Mouse (Mus musculus) midbrain, embryonic 11.5 days (tissue): ENCODE results near the gene Ccnc. TPM values are rescaled to one million over a fixed set of nuclear protein-coding genes. Genes with fewer than 3 reads are reported as not detected.

Source experiments
- ATAC-seq: fragments of 200-750 bp; cut with Nextera tagmentation; 2 replicates; pipeline ENCODE4 v1.8.0; 2017; ENCODE audit warnings: moderate TSS enrichment, moderate library complexity; ENCODE audit not compliant: low FRiP score
- DNase-seq: peaks from one replicate; pipeline ENCODE4 v3.0.0; 2015; ENCODE audit warnings: low spot score; ENCODE audit errors: missing footprints
- H3K27ac ChIP-seq: fragments of 300-500 bp; sonication (generic); 2 replicates; pipeline ENCODE4 v1.5.1; 2014; ENCODE audit warnings: low read depth, low read length
- H3K27me3 ChIP-seq: fragments of 300-500 bp; sonication (generic); 2 replicates; pipeline ENCODE4 v1.6.1; 2014; ENCODE audit warnings: mild to moderate bottlenecking, low read length, moderate library complexity, mixed read lengths; ENCODE audit not compliant: control insufficient read depth, insufficient read depth
- H3K36me3 ChIP-seq: fragments of 300-500 bp; sonication (generic); 2 replicates; pipeline ENCODE4 v1.6.1; 2014; ENCODE audit warnings: mild to moderate bottlenecking, low read length, moderate library complexity, mixed read lengths; ENCODE audit not compliant: control insufficient read depth, insufficient read depth
- H3K4me1 ChIP-seq: fragments of 300-500 bp; sonication (generic); 2 replicates; pipeline ENCODE4 v1.6.1; 2014; ENCODE audit warnings: low read length; ENCODE audit not compliant: control insufficient read depth, insufficient read depth
- H3K4me2 ChIP-seq: fragments of 300-500 bp; sonication (generic); 2 replicates; pipeline ENCODE4 v1.6.1; 2014; ENCODE audit warnings: mild to moderate bottlenecking, moderate library complexity
- H3K4me3 ChIP-seq: fragments of 300-500 bp; sonication (generic); 2 replicates; pipeline ENCODE4 v1.5.1; 2014; ENCODE audit warnings: low read depth, low read length
- H3K9ac ChIP-seq: fragments of 300-500 bp; sonication (generic); 2 replicates; pipeline ENCODE4 v1.6.1; 2014; ENCODE audit warnings: low read length
- H3K9me3 ChIP-seq: fragments of 300-500 bp; sonication (generic); 2 replicates; pipeline ENCODE4 v1.6.1; 2016; ENCODE audit warnings: low read length; ENCODE audit not compliant: control insufficient read depth
- WGBS: fragments of 180-500 bp; shearing (Covaris S2); extraction: QIAGEN DNeasy Blood & Tissue Kit; methylation state at CpG from one replicate; pipeline ENCODE4 v1.1.7; 2014; 5-methylcytosine and 5-hydroxymethylcytosine counted together
- polyA plus RNA-seq: library from polyadenylated mRNA; unstranded; fragments of >200 nt; fragmentation: Nextera tagmentation; extraction: Ambion mirVana; gene quantifications from 2 replicates; pipeline ENCODE4 v1.2.1, GENCODE M21; 2014

Ccnc gene
- polyA plus RNA-seq, 1 experiment from 2014 or later, result 89.6 TPM

- H3K27ac ChIP-seq, result no peak overlapping the region
- H3K4me1 ChIP-seq, result peaks cover 5% of the 10 kb centered on the region; the same call in 1 of the 2 replicates
- DNase-seq (no peak), ATAC-seq (no peak)
- H3K36me3 ChIP-seq, result peaks cover 15% of the 10 kb centered on the region; the same call in 1 of the 2 replicates
- no peak overlapping the region for H3K9ac ChIP-seq
- no peaks in the 10 kb centered on the region for H3K27me3 ChIP-seq
- no peak overlapping the region for H3K4me2 ChIP-seq
- no peaks in the 10 kb centered on the region for H3K9me3 ChIP-seq
- no peak overlapping the region for H3K4me3 ChIP-seq
- WGBS, result 97% methylated on average over 12 of the region's 12 CpGs
These were observed 53.6 kb downstream of the Ccnc start for GRCm38 (mm10) chr4:21780816-21781726.

DNA sequence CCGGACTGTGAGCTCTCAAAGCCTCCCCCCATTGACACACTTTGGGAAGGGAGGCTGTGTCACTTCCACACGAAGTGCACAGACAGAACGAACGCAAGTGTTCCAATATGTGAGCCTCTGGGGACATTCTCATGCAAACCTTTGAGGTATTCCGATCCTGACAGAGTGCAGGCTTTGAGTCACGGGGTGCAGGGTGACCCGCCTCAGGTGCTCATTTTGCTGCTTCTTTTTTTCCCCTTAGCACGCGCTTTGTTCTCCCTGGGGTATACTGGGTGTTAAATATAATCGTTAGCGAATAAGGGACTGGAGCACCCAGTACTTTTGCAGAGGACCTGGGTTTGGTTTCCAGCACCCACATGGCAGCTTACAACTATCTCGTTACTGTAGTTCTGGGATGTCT lies 58.8 kb downstream of the Ccnc start:
- Histone ChIP-seq H3K27ac (no peak overlapping the region), H3K27me3 (no peaks in the 10 kb centered on the region), H3K9ac (no peak overlapping the region), H3K4me3 (no peak overlapping the region), H3K4me2 (no peak overlapping the region), H3K36me3 (peaks cover 20% of the 10 kb centered on the region), H3K9me3 (no peaks in the 10 kb centered on the region), H3K4me1 (no peaks in the 10 kb centered on the region)
- 94% methylated on average over 12 of the region's 12 CpGs for WGBS
- ATAC-seq (no peak), DNase-seq (no peak)

DNA sequence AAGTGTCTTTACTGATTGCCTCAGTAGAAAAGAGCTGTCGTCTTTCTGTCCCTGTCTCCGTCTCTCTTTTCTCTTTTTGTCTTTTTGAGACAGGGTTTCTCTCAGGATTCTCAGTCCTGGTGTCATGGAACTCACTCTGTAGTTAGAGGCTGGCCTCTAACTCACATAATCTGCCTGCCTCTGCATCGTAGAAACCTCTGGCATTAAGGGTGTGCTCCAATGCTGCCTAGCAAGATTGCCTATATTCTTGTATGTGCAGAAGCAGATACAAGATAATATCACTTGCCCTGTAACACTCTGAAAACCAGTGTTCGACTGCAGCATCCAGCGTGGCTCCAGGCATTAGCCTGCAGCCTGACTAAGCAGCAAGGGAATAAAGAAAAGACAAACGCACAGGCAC lies 61.4 kb downstream of the Ccnc start:
- Histone ChIP-seq H3K4me1 (no peaks in the 10 kb centered on the region), H3K36me3 (peaks cover 16% of the 10 kb centered on the region), H3K9ac (no peak overlapping the region), H3K4me3 (no peak overlapping the region), H3K4me2 (no peak overlapping the region), H3K27ac (no peak overlapping the region), H3K27me3 (no peaks in the 10 kb centered on the region), H3K9me3 (no peaks in the 10 kb centered on the region)
- ATAC-seq (no peak), DNase-seq (no peak)
- 88% methylated on average over 6 of the region's 6 CpGs for WGBS

DNA sequence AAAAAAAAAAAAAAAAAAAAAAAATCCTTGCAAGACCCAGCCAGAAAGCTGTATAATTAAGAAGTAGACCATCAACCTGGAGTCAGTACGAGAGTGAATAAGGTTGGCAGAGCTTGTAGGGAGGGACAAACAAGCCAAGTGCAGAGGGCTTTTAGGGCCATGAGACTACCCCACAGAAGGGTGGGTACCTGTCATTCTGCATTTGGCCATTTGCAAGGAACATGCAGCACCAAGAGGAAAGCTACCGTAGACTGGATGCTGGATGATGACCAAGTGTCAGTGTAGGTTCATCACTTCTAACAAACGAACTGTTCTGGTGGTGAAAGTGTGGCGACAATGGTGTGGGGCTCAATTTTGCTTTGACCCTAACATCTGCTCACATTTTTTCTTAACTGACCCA lies 62.3 kb downstream of the Ccnc start:
- H3K27ac ChIP-seq, result no peak overlapping the region
- ATAC-seq (no peak), DNase-seq (no peak)
- H3K9ac ChIP-seq, result no peak overlapping the region
- H3K9me3 ChIP-seq, result no peaks in the 10 kb centered on the region
- H3K4me2 ChIP-seq, result no peak overlapping the region
- H3K27me3 ChIP-seq, result no peaks in the 10 kb centered on the region
- no peak overlapping the region for H3K4me3 ChIP-seq
- H3K36me3 ChIP-seq, result peaks cover 16% of the 10 kb centered on the region
- 96% methylated on average over 4 of the region's 4 CpGs for WGBS
- H3K4me1 ChIP-seq, result no peaks in the 10 kb centered on the region

GRCm38 (mm10) chr4:21793631-21794030 lies 66.1 kb downstream of the Ccnc start:
- ATAC-seq, result no peak
- H3K36me3 ChIP-seq, result peaks cover 8% of the 10 kb centered on the region; the same call in 1 of the 2 replicates

DNA sequence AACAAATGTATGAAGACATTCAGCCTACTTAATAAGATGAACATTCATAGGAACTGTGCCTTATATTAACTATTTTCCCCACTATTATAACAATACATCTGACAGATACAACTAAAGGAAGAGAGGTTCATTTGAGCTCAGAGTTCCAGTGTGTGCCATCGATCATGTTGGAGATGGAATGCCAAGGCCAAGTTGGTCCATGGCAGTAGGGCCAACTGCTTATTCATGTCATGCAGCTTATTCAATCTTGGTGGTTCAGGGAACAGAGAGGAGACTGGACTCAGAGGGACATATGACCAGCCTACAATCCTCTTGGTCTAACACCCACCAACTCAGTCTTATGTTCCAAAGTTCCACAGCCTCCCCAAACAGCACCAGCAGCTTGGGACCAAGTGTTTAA lies 73.5 kb downstream of the Ccnc start:
- Histone ChIP-seq H3K27me3 (no peaks in the 10 kb centered on the region), H3K9me3 (no peaks in the 10 kb centered on the region), H3K27ac (no peak overlapping the region), H3K4me2 (no peak overlapping the region), H3K4me3 (no peak overlapping the region), H3K36me3 (peaks cover 5% of the 10 kb centered on the region; the same call in 1 of the 2 replicates), H3K4me1 (no peaks in the 10 kb centered on the region), H3K9ac (no peak overlapping the region)
- ATAC-seq (no peak), DNase-seq (no peak)
- 93% methylated on average over 1 of the region's 1 CpGs for WGBS

More at GRCm38 (mm10) chr4:21793631-21794030, 66.1 kb downstream of the Ccnc start:
- Histone ChIP-seq H3K9ac (no peak overlapping the region), H3K4me1 (no peaks in the 10 kb centered on the region), H3K27ac (no peak overlapping the region), H3K4me3 (no peak overlapping the region), H3K4me2 (no peak overlapping the region), H3K27me3 (no peaks in the 10 kb centered on the region), H3K9me3 (no peaks in the 10 kb centered on the region)
- 81% methylated on average over 3 of the region's 3 CpGs for WGBS
- no peak for DNase-seq

- H3K4me1 ChIP-seq, result no peaks in the 10 kb centered on the region
- no peak overlapping the region for H3K4me3 ChIP-seq
- WGBS, result 94% methylated on average over 2 of the region's 2 CpGs
- H3K27ac ChIP-seq, result no peak overlapping the region
- no peak for ATAC-seq
- H3K36me3 ChIP-seq, result peaks cover 5% of the 10 kb centered on the region; the same call in 1 of the 2 replicates
- H3K27me3 ChIP-seq, result no peaks in the 10 kb centered on the region
- no peak for DNase-seq
- no peak overlapping the region for H3K9ac ChIP-seq
- no peak overlapping the region for H3K4me2 ChIP-seq
- no peaks in the 10 kb centered on the region for H3K9me3 ChIP-seq
These were observed 74.1 kb downstream of the Ccnc start for GRCm38 (mm10) chr4:21801620-21802019.

- WGBS, result 65% methylated on average over 5 of the region's 5 CpGs
- H3K27me3 ChIP-seq, result no peaks in the 10 kb centered on the region
- H3K36me3 ChIP-seq, result peaks cover 2% of the 10 kb centered on the region; the same call in 1 of the 2 replicates
- ATAC-seq (no peak), DNase-seq (no peak)
- H3K9ac ChIP-seq, result no peak overlapping the region
- H3K4me3 ChIP-seq, result no peak overlapping the region
- H3K27ac ChIP-seq, result no peak overlapping the region
- H3K4me1 ChIP-seq, result no peaks in the 10 kb centered on the region
- no peak overlapping the region for H3K4me2 ChIP-seq
- H3K9me3 ChIP-seq, result no peaks in the 10 kb centered on the region
These were observed 79.7 kb downstream of the Ccnc start for GRCm38 (mm10) chr4:21807204-21807603.
